Mouse (Mus musculus): ENCODE measurements around the gene Nradd. TPM values are rescaled to one million over a fixed set of nuclear protein-coding genes. Genes with fewer than 3 reads are reported as not detected.

Gene Nradd
- total and polyA plus RNA-seq, 3 experiments: 0.58 to 1.1 TPM; not detected in 1

DNA sequence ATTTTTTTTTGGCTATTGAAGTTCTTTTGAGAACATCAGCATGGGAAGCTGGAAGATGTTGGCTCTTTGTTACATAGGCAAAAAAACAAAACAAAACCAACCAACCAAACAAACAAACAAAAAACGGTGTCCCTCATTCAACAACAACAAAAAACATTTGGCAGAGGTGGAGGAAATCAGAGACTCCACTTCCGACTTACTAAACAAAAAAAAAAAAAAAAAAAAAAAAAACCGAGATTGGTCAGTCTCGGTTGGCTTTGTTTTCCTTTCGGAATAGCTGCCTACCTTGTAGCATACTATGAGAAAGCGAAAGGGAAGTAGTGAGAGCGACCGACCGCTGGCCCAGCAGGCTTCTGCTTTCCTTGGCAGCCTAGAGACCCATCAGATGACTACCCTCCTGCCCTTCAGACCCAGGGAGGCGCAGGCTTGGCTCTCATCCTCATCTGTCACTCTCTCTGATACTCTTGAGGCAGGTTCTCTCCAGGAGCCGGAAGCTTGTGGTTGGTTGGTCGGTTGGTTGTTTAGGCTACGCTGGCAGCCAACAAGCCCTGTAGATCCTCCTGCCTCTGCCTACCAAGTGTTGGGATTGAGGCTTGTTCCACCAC, 33.3 kb upstream of the Nradd start (continued):
- TF ChIP-seq USF2 (IDR thresholded peaks at IDR 0.05; ENCODE audit: borderline replicate concordance in 1 of 2, insufficient read depth in 1 of 2, low read depth in 1 of 2, low read length in 2 of 2) (no peak), POLR2A (IDR thresholded peaks at IDR 0.05; ENCODE audit: control insufficient read depth in 1 of 2, insufficient read depth in 1 of 2, low read depth in 1 of 2, low read length in 2 of 2, poor library complexity in 1 of 2) (no peak; a peak in 1 of 4 replicates), MXI1 (IDR thresholded peaks at IDR 0.05; ENCODE audit: low read depth, low read length) (peak; percentile 36; the same call in 1 of the 2 replicates), POLR2AphosphoS2 (IDR thresholded peaks at IDR 0.05; ENCODE audit: low read length) (no peak)

DNA sequence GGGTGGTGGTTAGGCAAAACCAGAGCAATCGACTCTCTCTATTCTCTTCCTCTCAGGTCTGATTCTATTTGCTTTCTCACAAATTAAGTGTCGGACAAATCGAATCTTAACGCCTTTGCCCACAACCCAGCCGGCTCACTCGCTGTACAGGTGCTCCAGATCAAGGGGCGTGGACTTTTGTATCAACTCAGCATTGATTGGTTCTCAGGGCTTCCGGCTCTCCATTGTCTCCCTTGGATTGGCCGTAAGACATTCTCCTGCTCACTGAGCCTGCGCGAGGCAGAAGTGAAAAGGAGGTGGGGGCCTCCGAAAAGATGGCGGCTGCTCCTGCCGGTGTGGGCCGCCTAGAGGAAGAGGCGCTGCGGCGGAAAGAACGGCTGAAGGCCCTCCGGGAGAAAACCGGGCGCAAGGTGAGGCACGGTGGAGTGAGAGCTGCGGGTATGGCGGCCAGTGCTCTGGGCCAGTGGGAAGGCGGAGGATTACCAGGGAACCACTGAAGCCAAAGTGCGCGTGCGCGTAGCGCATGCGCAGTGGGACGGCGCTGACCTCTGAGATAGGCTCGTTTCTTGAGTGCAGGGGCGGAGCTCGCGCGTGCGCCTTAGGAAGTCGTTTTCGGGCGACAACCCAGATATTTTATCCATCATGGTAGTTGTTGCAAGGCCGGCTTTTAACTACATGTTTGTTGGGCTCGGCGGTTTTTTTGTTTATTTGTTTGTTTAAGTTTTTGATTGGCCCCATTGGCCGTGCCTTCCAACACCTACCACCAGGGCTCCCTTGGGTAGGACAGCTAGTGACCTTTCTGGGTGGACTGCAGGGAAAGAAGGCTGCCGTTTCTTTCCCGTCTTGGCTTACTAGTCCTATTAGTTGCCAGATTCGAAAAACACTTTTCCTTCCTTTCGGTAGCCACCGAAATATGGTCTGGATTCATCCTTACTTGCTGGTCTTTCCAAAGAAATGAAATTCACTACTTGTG, 32.3 kb upstream of the Nradd start, which contains the start of gene Ccdc12:
Gene Ccdc12, plus strand, starts transcription at position 255 of the 973 bp plus-strand sequence.
- Histone ChIP-seq H3K79me2 (ENCODE audit: control insufficient read depth, insufficient read depth, low read length, poor library complexity) (peaks cover 37% of the 10 kb centered on the region), H3K9me3 (replicated peaks; ENCODE audit: insufficient read depth, low read length) (no peaks in the 10 kb centered on the region), H3K4me1 (ENCODE audit: control insufficient read depth in 1 of 2, insufficient read depth in 2 of 2, low read length in 2 of 2) (peaks cover 4 to 26% of the 10 kb centered on the region in 2 experiments), H3K4me3 (ENCODE audit: control insufficient read depth in 1 of 2, insufficient read depth in 1 of 2, low read depth in 2 of 2, low read length in 2 of 2) (peak within 1 kb of the TSS; percentile 84 to 91), H3K27me3 (ENCODE audit: control insufficient read depth in 1 of 2, insufficient read depth in 2 of 2, low read length in 2 of 2) (no peaks in the 10 kb centered on the region), H3K27ac (ENCODE audit: control insufficient read depth, low read depth, low read length) (peak within 1 kb of the TSS; percentile 91), H3K36me3 (ENCODE audit: control insufficient read depth in 1 of 2, insufficient read depth in 2 of 2, low read length in 2 of 2) (peaks cover 0 to 11% of the 10 kb centered on the region in 2 experiments; a peak in 2 of 4 replicates), H3K9ac (ENCODE audit: control insufficient read depth, low read depth, low read length, poor library complexity, severe bottlenecking) (peak within 1 kb of the TSS; percentile 92)
- TF ChIP-seq TCF12 (IDR thresholded peaks at IDR 0.05; ENCODE audit: low read depth, low read length) (peak; percentile 50), POLR2AphosphoS2 (IDR thresholded peaks at IDR 0.05; ENCODE audit: low read length) (peak; percentile 76; the same call in 1 of the 2 replicates), HCFC1 (IDR thresholded peaks at IDR 0.05; ENCODE audit: low read depth, low read length) (peak; percentile 84), ZNF384 (IDR thresholded peaks at IDR 0.05; ENCODE audit: low read depth, low read length) (no peak), NRF1 (IDR thresholded peaks at IDR 0.05; ENCODE audit: insufficient read depth, low read depth, low read length, poor library complexity, severe bottlenecking) (peak; percentile 83), USF1 (IDR thresholded peaks at IDR 0.05; ENCODE audit: low read depth, low read length) (peak; percentile 32; the same call in 1 of the 2 replicates), MYC (IDR thresholded peaks at IDR 0.05; ENCODE audit: low read depth, low read length) (peak; percentile 58), RAD21 (IDR thresholded peaks at IDR 0.05; ENCODE audit: low read depth, low read length) (no peak), TBP (IDR thresholded peaks at IDR 0.05; ENCODE audit: low read depth, low read length) (peak; percentile 85), ETS1 (IDR thresholded peaks at IDR 0.05; ENCODE audit: low read depth, low read length) (peak; percentile 35; the same call in 1 of the 2 replicates), SIN3A (IDR thresholded peaks at IDR 0.05; ENCODE audit: low read length) (peak; percentile 83), ZC3H11A (IDR thresholded peaks at IDR 0.05; ENCODE audit: low read depth, low read length) (no peak), EP300 (IDR thresholded peaks at IDR 0.05; ENCODE audit: low read depth in 1 of 2, low read length in 2 of 2) (no peak; a peak in 1 of 4 replicates), ELF1 (IDR thresholded peaks at IDR 0.05; ENCODE audit: low read depth, low read length) (peak; percentile 93), ZMIZ1 (IDR thresholded peaks at IDR 0.05; ENCODE audit: low read depth, low read length) (peak; percentile 91), NELFE (IDR thresholded peaks at IDR 0.05; ENCODE audit: low read depth, low read length) (peak; percentile 96), USF2 (IDR thresholded peaks at IDR 0.05; ENCODE audit: borderline replicate concordance in 1 of 2, insufficient read depth in 1 of 2, low read depth in 1 of 2, low read length in 2 of 2) (no peak), POLR2A (IDR thresholded peaks at IDR 0.05; ENCODE audit: control insufficient read depth in 1 of 2, insufficient read depth in 1 of 2, low read depth in 1 of 2, low read length in 2 of 2, poor library complexity in 1 of 2) (peak; percentile 96 to 98), MAZ (IDR thresholded peaks at IDR 0.05; ENCODE audit: low read depth, low read length) (peak; percentile 91), RCOR1 (IDR thresholded peaks at IDR 0.05; ENCODE audit: low read depth, low read length) (0 out of 2 replicates have a peak, but pooled peaks have one; percentile 37), MAX (IDR thresholded peaks at IDR 0.05; ENCODE audit: low read length) (peak; percentile 70), MXI1 (IDR thresholded peaks at IDR 0.05; ENCODE audit: low read depth, low read length) (peak; percentile 74), TAL1 (IDR thresholded peaks at IDR 0.05; ENCODE audit: low read length) (no peak), MYB (IDR thresholded peaks at IDR 0.05; ENCODE audit: low read depth, low read length) (no peak), KAT2A (conservative IDR thresholded peaks at IDR 0.05; ENCODE audit: low read depth, low read length) (peak; percentile 66; the same call in 1 of the 2 replicates)
- peak; percentile 99 for DNase-seq (ENCODE audit: low read depth, low spot score)
